Mouse (Mus musculus): Measurements from ENCODE around the gene Ptgir.

DNA sequence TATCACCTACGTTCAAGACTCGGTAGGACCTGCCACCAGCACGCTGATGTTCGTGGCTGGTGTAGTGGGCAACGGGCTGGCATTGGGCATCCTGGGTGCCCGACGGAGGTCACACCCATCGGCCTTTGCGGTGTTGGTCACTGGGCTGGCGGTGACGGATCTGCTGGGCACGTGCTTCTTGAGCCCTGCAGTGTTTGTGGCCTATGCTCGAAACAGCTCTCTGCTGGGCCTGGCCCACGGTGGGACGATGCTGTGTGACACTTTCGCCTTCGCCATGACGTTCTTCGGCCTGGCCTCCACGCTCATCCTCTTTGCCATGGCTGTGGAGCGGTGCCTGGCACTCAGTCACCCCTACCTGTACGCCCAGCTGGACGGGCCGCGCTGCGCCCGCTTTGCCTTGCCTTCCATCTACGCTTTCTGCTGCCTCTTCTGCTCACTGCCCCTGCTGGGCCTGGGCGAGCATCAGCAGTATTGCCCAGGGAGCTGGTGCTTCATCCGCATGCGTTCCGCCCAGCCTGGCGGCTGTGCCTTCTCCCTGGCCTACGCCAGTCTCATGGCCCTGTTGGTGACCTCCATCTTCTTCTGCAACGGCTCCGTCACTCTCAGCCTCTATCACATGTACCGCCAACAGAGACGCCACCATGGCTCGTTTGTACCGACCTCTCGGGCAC lies 734 bp downstream of the Ptgir start:
- TF ChIP-seq CTCF (IDR thresholded peaks at IDR 0.05; ENCODE audit: low read depth), result no peak
- TF ChIP-seq EP300 (IDR thresholded peaks at IDR 0.05; ENCODE audit: low read depth), result no peak

Measured in liver, postnatal 0 days (tissue).